Comparison of ENCODE assay signal across 9 mouse cellular contexts in genomic region chr11:33070520-33070919, GRCm38 (mm10).
DNase-seq lines count a peak whose midpoint lies in the region; ATAC-seq and TF ChIP-seq lines count a peak whose summit lies in the region.
"Had no signal": no experiment of that assay in that cellular context is flagged by ENCODE, and none has a peak within 500 bp of the region (broad histone marks: within the 10 kb centered on the region; RNA-seq: fewer than 3 reads in every experiment).

No protein-coding gene starts in this region.

- no peak overlapping the region for H3K4me2 ChIP-seq in kidney, postnatal 0 days (ENCODE audit: low read length)
- no peak overlapping the region for H3K4me2 ChIP-seq in neural tube, embryonic 14.5 days (ENCODE audit: low read depth, low read length)

- no peaks in the 10 kb centered on the region for H3K9me3 ChIP-seq in kidney, postnatal 0 days (replicated peaks; ENCODE audit: low read length)
- H3K9me3 ChIP-seq in neural tube, embryonic 14.5 days (ENCODE audit: control insufficient read depth, low read length), result no peaks in the 10 kb centered on the region

- no peak overlapping the region for H3K27ac ChIP-seq in kidney, postnatal 0 days
- H3K27ac ChIP-seq in layer of hippocampus, adult 2 months, result no peak overlapping the region
- H3K27ac ChIP-seq in neural tube, embryonic 14.5 days (ENCODE audit: low read depth, low read length), result peak overlapping the region; percentile 23; the same call in 1 of the 2 replicates
- H3K27ac ChIP-seq: liver, embryonic 14.5 days had no signal

- WGBS in kidney, postnatal 0 days, result 44% methylated on average over 6 of the region's 6 CpGs
- 39% methylated on average over 5 of the region's 6 CpGs for WGBS in neural tube, embryonic 14.5 days

- DNase-seq in kidney, postnatal 0 days (ENCODE audit: low spot score), result no peak
- DNase-seq in kidney, postnatal 4 days, result no peak
- peak; percentile 24 to 64 for DNase-seq in cerebellum, postnatal 25 days
- DNase-seq in layer of hippocampus, adult 2 months (ENCODE audit: low spot score in 2 of 2), result peak; percentile 35 to 50
- no peak for DNase-seq in T-cell, adult 2 months (ENCODE audit: low spot score)
- DNase-seq in spleen, postnatal 36 days (ENCODE audit: low spot score in 2 of 2), result no peak

- no peak for TF ChIP-seq CTCF in kidney, postnatal 0 days (IDR thresholded peaks at IDR 0.05; ENCODE audit: low read depth)
- no peak for TF ChIP-seq CTCF in layer of hippocampus, adult 2 months (conservative IDR thresholded peaks at IDR 0.05)

- no peak overlapping the region for H3K4me3 ChIP-seq in kidney, postnatal 0 days (replicated peaks; ENCODE audit: low read depth, low read length)
- no peak overlapping the region for H3K4me3 ChIP-seq in layer of hippocampus, adult 2 months
- no peak overlapping the region for H3K4me3 ChIP-seq in neural tube, embryonic 14.5 days (ENCODE audit: low read depth, low read length)

- no peaks in the 10 kb centered on the region for H3K36me3 ChIP-seq in kidney, postnatal 0 days (ENCODE audit: insufficient read depth, low read length)
- no peaks in the 10 kb centered on the region for H3K36me3 ChIP-seq in neural tube, embryonic 14.5 days (ENCODE audit: control insufficient read depth, insufficient read depth, low read length)

- ATAC-seq in kidney, postnatal 0 days (replicated peaks; ENCODE audit: low FRiP score, low read depth), result 0 out of 2 replicates have a peak, but pooled peaks have one; percentile 36
- peak; percentile 94 for ATAC-seq in neural tube, embryonic 14.5 days (ENCODE audit: low read depth)
- no peak for ATAC-seq in CD4-positive, CD25-positive, alpha-beta regulatory T cell, adult 4 months

- no peaks in the 10 kb centered on the region for H3K27me3 ChIP-seq in kidney, postnatal 0 days (ENCODE audit: insufficient read depth, low read length)
- H3K27me3 ChIP-seq in neural tube, embryonic 14.5 days (ENCODE audit: control insufficient read depth, insufficient read depth, low read length), result no peaks in the 10 kb centered on the region

- H3K4me1 ChIP-seq in kidney, postnatal 0 days (replicated peaks; ENCODE audit: insufficient read depth, low read length), result no peaks in the 10 kb centered on the region
- H3K4me1 ChIP-seq in neural tube, embryonic 14.5 days (ENCODE audit: control insufficient read depth, insufficient read depth, low read length), result 0 out of 2 replicates have a peak, but pooled peaks cover 2% of the 10 kb centered on the region

- no peak overlapping the region for H3K9ac ChIP-seq in kidney, postnatal 0 days (ENCODE audit: low read depth, low read length)
- H3K9ac ChIP-seq in neural tube, embryonic 14.5 days (replicated peaks; ENCODE audit: low read depth, low read length), result no peak overlapping the region
- H3K9ac ChIP-seq: liver, embryonic 14.5 days had no signal

Comparison
In these comparisons a context has a peak if more than half of its experiments do, and no peak if none do; other contexts are left out.
1. DNase-seq: peak in cerebellum, postnatal 25 days (2 of 2) and layer of hippocampus, adult 2 months (2 of 2); none in kidney, postnatal 0 days (single experiment), kidney, postnatal 4 days (0 of 2), T-cell, adult 2 months (single experiment) and spleen, postnatal 36 days (0 of 2).